Mouse (Mus musculus): ENCODE results near the gene AC170998.1.
"Not testable (repeated sequence)": the region's sequence is repeated elsewhere in the genome, so short reads cannot be mapped to it uniquely, and the experiment has no call there.

AC170998.1 gene

DNA sequence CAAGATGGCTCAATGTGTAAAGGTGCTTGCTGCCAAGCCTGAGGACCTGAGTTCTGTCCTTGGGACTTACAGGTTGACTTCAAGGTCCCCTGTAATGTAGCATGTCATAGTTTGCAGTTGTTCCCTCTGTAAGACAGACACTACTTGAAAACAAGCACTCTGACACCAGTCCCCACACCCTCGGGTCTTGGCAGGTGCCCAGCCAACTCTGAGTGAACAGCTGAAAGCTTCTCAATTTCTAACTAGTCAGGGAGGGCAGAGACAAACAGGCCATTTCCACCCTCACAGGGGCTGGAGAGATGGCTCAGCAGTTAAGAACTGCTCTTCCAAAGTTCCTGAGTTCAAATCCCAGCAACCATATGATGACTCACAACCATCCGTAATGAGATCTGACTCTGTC is 31.6 kb downstream of the AC170998.1 start:
- DNase-seq (ENCODE audit: low read depth, low spot score) = no peak

DNA sequence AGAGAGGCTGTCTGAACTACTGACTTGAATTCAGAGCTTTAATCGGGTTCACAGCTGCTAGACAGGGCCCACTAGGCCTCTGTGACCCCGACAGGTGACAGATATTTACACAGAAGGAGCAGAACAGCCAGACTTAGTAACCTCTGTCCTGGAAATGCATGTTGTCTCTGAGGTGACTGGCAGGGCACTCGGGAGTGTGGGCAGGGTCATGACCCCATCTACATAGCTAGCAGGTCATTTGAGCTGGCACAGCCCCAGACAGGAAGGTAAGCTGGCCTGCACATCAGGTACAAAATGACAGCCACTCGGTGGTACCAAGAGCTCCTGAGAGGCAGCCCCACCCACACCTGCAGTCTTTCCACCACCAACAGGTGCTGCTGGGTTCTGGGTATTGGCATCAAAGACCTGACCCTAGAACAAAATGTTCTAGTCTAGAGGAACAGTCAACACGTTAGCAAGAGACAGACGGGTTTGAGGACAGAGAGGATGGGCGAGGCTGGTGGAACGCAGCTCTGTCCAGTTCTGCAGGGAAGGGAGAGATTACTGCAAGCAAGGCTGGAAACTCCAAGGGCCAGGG is 34.9 kb downstream of the AC170998.1 start:
- DNase-seq (ENCODE audit: low read depth, low spot score) = no peak

DNA sequence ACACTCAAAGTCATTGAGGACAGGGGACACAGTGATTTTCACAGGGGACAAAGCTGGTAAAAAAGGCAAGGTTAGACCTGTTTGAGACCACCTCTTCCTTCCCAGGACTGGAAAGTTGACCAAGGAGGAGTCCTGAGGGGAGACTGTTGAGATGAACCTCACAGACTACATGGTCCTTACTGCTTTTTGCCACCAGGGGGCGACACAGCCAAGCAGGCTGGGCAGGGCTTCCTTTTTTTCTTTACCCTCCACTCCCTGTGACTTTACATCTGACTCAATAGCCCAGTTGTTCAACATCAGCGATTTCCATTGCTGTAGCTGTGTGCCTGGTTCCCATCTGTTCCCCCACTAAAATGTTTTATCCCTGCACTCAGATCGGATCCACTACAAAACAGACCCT is 36.0 kb downstream of the AC170998.1 start:
- peak; percentile 24 for DNase-seq (ENCODE audit: low read depth, low spot score)

GRCm38 (mm10) chr17:28766203-28766602 is 40.3 kb downstream of the AC170998.1 start:
- DNase-seq (ENCODE audit: low read depth, low spot score) = no peak

- DNase-seq (ENCODE audit: low read depth, low spot score) = no peak
These were observed 41.1 kb downstream of the AC170998.1 start for GRCm38 (mm10) chr17:28766781-28767515.

DNA sequence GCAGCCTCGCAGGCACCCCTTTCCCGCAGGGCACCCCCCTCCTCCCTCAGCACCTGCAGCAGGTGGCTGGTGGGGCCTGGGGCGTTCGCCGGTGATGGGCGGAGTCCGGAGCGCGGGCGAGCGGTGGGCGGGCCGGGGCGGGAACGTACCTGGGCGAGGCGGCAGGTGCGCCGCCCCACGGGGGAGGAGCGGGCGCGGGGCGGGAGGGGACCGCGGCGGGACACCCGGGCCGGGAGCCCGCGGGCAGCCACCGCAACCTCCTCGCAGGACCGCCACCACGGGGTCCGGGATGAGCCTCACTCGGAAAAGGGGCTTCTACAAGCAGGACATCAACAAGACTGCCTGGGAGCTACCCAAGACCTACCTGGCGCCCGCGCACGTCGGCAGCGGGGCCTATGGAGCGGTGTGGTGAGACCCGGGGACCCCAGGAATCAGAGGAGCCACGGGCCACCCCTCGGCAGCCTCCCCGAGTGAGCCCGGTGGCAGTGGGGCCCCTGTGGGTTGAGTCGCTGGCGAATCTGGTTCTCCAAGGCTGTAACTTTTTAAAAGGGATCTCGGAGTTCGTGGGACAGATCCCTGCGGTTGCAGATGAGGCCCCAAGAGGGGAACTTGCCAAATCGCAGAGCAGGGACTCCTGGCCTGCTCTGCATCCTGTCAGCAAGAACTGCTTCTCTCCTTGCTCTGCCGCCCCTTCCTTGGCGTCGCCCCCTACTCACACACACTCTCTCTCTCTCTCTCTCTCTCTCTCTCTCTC is 43.4 kb downstream of the AC170998.1 start, which contains the start of gene Mapk13:
TSS of gene Mapk13 (plus strand) at position 177 of the 754 bp plus-strand sequence.
- no peak for DNase-seq (ENCODE audit: low read depth, low spot score)

DNA sequence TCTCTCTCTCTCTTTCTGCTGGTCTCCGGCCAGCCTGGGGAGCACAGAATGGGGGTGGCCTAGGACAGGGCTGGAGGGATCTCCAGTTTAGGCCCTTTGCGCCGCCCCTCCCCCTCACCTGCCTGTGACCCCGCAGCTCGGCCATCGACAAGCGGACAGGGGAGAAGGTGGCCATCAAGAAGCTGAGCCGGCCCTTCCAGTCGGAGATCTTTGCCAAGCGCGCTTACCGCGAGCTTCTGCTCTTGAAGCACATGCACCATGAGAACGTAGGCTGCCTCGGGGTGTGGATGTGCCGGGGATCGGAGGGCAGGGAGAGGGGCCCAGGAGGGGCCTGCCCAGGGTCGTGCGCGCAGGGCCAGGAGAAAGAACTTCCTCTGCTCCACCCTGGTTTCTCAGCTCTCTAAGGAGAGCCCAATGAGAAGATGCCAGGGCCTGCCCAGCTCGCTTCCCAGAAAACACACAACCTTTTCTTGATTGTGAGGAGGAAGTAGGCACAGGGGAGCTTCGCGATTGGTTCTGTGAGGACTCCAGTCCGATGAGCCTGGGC is 44.1 kb downstream of the AC170998.1 start:
- DNase-seq (ENCODE audit: low read depth, low spot score) = no peak

- DNase-seq (ENCODE audit: low read depth, low spot score) = no peak
These were observed 45.4 kb downstream of the AC170998.1 start for GRCm38 (mm10) chr17:28771289-28771688.

DNA sequence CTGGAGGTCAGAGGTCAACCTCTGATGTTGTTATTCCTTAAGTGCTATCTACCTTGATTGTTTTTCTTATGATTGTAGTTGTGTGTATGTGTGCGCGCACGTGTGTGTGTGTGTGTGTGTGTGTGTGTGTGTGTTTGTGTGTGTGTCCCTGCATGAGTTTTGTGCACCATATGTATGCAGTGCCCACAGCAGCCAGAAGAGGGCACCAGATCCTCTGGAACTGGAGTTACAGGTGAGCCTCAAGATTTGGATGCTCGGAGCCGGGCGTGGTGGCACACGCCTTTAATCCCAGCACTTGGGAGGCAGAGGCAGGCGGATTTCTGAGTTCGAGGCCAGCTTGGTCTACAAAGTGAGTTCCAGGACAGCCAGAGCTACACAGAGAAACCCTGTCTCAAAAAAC is 48.4 kb downstream of the AC170998.1 start:
- not testable (repeated sequence) for DNase-seq (ENCODE audit: low read depth, low spot score)

- no peak for DNase-seq (ENCODE audit: low read depth, low spot score)
These were observed 49.3 kb downstream of the AC170998.1 start for GRCm38 (mm10) chr17:28775161-28775560.
